Mouse (Mus musculus) adrenal gland, adult 10 weeks (tissue): Measurements from ENCODE around the gene Cgrrf1. TPM values are rescaled to one million over a fixed set of nuclear protein-coding genes. Genes with fewer than 3 reads are reported as not detected.

Experiments used
- polyA plus RNA-seq: library from polyadenylated mRNA; stranded (reverse); fragments of 350-450 nt; fragmentation: Illumina TruSeq; extraction: RNeasy Lipid Tissue Mini Kit (QIAGEN cat#74804); gene quantifications from one replicate; pipeline ENCODE4 v1.2.3, GENCODE M21; 2014; ENCODE audit warnings: low read depth, low replicate concordance

Gene Cgrrf1
- polyA plus RNA-seq: 65.6 TPM

GRCm38 (mm10) chr14:46831837-46832333, at the start of gene Cgrrf1:
Cgrrf1 (plus strand) TSS chr14:46832125.

GRCm38 (mm10) chr14:46787787-46788504, 44.0 kb upstream of the Cgrrf1 start, which contains the start of gene Cnih1:
Cnih1 (minus strand) TSS chr14:46788411.

GRCm38 (mm10) chr14:46821873-46822716, 9.8 kb upstream of the Cgrrf1 start, which contains the start of gene Gmfb:
Gmfb (minus strand) TSS chr14:46822242.

GRCm38 (mm10) chr14:46882431-46883067, 50.6 kb downstream of the Cgrrf1 start, which contains the start of gene Samd4:
Samd4 (plus strand) TSS chr14:46882854.

Other genes with a start within 250 kb of the Cgrrf1 start
- 5.8 TPM for gene Cdkn3, start 71.6 kb upstream of the Cgrrf1 start, polyA plus RNA-seq
- 502 TPM for gene Cnih1, start 43.7 kb upstream of the Cgrrf1 start, polyA plus RNA-seq
- 460 TPM for gene Gmfb, start 9.9 kb upstream of the Cgrrf1 start, polyA plus RNA-seq
- gene Samd4, start 50.7 kb downstream of the Cgrrf1 start, polyA plus RNA-seq: 31.8 TPM